Mouse (Mus musculus) hindbrain, postnatal 0 days (tissue): Measurements from ENCODE around the gene Dnah5. TPM values are rescaled to one million over a fixed set of nuclear protein-coding genes. Genes with fewer than 3 reads are reported as not detected.

Source experiments
- ATAC-seq: fragments of 200-750 bp; cut with Nextera tagmentation; 2 replicates; pipeline ENCODE4 v1.8.0; 2017; ENCODE audit warnings: mild to moderate bottlenecking, moderate TSS enrichment, moderate library complexity
- DNase-seq: peaks from one replicate; pipeline ENCODE4 v3.0.0-alpha.2; 2015; ENCODE audit warnings: low spot score
- H3K27ac ChIP-seq: fragments of 300-500 bp; sonication (generic); 2 replicates; pipeline ENCODE4 v1.5.1; 2014; ENCODE audit warnings: mild to moderate bottlenecking
- H3K27me3 ChIP-seq: fragments of 300-500 bp; sonication (generic); 2 replicates; pipeline ENCODE4 v1.6.1; 2014; ENCODE audit warnings: low read length, mixed read lengths; ENCODE audit not compliant: insufficient read depth
- H3K36me3 ChIP-seq: fragments of 300-500 bp; sonication (generic); 2 replicates; pipeline ENCODE4 v1.6.1; 2014; ENCODE audit warnings: low read length, mixed read lengths; ENCODE audit not compliant: insufficient read depth
- H3K4me1 ChIP-seq: fragments of 300-500 bp; sonication (generic); 2 replicates; pipeline ENCODE4 v1.6.1; 2014; ENCODE audit warnings: antibody characterized with exemption, low read length, mixed read lengths; ENCODE audit not compliant: insufficient read depth
- H3K4me2 ChIP-seq: fragments of 300-500 bp; sonication (generic); 2 replicates; pipeline ENCODE4 v1.6.1; 2014; ENCODE audit warnings: low read depth, mild to moderate bottlenecking, low read length, moderate library complexity, mixed read lengths
- H3K4me3 ChIP-seq: fragments of 300-500 bp; sonication (generic); 2 replicates; pipeline ENCODE4 v1.5.1; 2014; ENCODE audit warnings: low read length
- H3K9ac ChIP-seq: fragments of 300-500 bp; sonication (generic); replicated peaks from 2 replicates; pipeline ENCODE4 v1.6.1; 2014; ENCODE audit warnings: mild to moderate bottlenecking, low read length, moderate library complexity, mixed read lengths
- H3K9me3 ChIP-seq: fragments of 300-500 bp; sonication (generic); 2 replicates; pipeline ENCODE4 v1.6.1; 2016; ENCODE audit warnings: low read length, mixed read lengths
- CTCF ChIP-seq: IDR thresholded peaks from 2 replicates; pipeline ENCODE4 v1.5.1; 2016; ENCODE audit warnings: antibody characterized with exemption, control low read depth, low read depth
- WGBS: fragments of 180-500 bp; shearing (Covaris S2); extraction: QIAGEN DNeasy Blood & Tissue Kit; methylation state at CpG from one replicate; pipeline ENCODE4 v1.1.7; 2014; 5-methylcytosine and 5-hydroxymethylcytosine counted together
- polyA plus RNA-seq: library from polyadenylated mRNA; unstranded; fragments of >200 nt; fragmentation: Nextera tagmentation; extraction: Ambion mirVana; gene quantifications from 2 replicates; pipeline ENCODE4 v1.2.1, GENCODE M21; 2015
- total RNA-seq: library from RNA; depleted of rRNA; stranded (reverse); fragments of >200 nt; gene quantifications from 2 replicates; pipeline ENCODE4 v1.2.3, GENCODE M21; 2014; rRNA removed

Gene Dnah5
- total RNA-seq (0.58 and 0.68 TPM in 2 replicates), polyA plus RNA-seq (0.11 TPM in 2 replicates)

DNA sequence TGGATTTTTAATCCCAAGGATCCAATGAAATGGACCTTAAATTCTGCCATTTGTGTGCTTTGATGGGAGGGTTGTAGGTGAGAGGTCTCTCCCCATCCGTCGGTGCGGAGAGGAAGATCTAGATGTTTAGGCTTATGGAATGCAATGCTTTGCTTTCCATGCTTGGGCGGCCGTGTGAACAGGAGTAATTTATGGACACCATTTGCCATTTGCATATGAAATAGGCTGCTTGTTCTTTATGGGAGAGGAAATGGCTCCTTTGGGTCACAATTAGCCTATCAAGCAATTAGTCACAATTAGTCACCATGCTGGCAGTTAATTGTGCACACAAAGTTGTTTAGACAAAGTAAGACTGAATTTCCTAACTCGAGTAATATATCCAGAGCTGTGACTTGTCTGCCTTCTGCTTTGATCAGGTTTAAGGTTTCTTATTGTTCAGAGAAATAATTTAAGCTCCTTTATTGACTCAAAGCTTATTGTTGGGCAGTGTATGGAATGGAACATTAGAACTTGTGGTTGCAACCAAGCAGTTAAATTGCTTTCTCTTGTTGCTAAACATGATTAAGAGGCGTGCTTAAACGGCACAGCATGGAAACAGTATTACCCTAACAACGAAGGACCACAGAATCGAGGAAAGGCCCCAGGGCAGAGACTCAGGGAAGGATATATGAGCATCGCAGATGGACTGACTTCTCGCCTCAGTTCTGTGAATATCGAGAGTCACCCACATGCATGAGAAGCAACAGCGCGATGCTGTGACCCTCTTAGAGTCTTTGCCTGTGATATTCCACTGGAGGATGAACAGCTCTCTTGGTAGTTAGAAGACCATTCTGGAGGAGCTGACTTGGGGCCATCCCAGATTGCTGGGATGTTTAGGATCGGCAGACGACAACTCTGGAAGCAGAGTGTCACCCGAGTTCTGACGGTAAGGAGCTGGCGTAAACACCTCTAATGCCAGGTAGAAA lies at the start of gene Dnah5:
TSS of gene Dnah5 (plus strand) at position 642 of the 965 bp plus-strand sequence.
- Histone ChIP-seq H3K4me2 (no peak within 1 kb of the TSS), H3K36me3 (no peaks in the 10 kb centered on the region), H3K4me3 (no peak within 1 kb of the TSS), H3K27me3 (no peaks in the 10 kb centered on the region), H3K9me3 (no peaks in the 10 kb centered on the region), H3K9ac (no peak within 1 kb of the TSS), H3K4me1 (no peaks in the 10 kb centered on the region), H3K27ac (no peak within 1 kb of the TSS)
- WGBS: 49% methylated on average over 20 of the region's 20 CpGs
- ATAC-seq: no peak
- DNase-seq: peak; percentile 29
- TF ChIP-seq CTCF: no peak

GRCm38 (mm10) chr15:28154822-28155501 lies 48.6 kb upstream of the Dnah5 start:
- DNase-seq (peak; percentile 79), ATAC-seq (peak; percentile 88)
- H3K4me3 ChIP-seq: peak overlapping the region; percentile 28
- peak overlapping the region; percentile 2; the same call in 1 of the 2 replicates for H3K9ac ChIP-seq
- 5% methylated on average over 27 of the region's 27 CpGs for WGBS
- no peaks in the 10 kb centered on the region for H3K9me3 ChIP-seq
- H3K4me1 ChIP-seq: peaks cover 4% of the 10 kb centered on the region
- no peak overlapping the region for H3K27ac ChIP-seq
- peak; percentile 71 for TF ChIP-seq CTCF
- H3K27me3 ChIP-seq: no peaks in the 10 kb centered on the region
- H3K36me3 ChIP-seq: no peaks in the 10 kb centered on the region
- peak overlapping the region; percentile 59 for H3K4me2 ChIP-seq

- 3% methylated on average over 19 of the region's 19 CpGs for WGBS
- peak; percentile 65 for ATAC-seq
These were observed 44.6 kb upstream of the Dnah5 start for GRCm38 (mm10) chr15:28158771-28159489.

DNA sequence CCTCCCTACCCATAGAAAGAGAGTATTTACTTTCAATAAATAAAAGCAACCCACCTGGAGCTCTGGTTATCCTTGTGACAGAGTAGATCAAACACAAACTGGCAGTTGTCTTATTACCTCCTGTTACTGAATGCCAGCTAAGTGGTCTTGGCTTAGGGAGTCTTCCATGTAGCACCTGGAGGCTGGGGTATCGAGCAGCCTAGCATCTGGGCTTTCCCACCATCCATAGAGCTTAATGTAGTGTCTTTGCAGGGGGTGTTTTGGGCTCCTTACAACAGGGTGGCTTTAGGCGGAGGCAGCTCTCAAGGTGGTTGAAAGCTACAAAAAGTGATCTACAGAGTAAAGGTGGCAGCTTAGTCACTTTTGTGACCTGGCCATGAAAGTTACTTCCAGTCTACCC lies 41.3 kb upstream of the Dnah5 start:
- Histone ChIP-seq H3K9ac (no peak overlapping the region), H3K4me3 (no peak overlapping the region), H3K27ac (no peak overlapping the region), H3K27me3 (no peaks in the 10 kb centered on the region), H3K4me1 (peaks cover 4% of the 10 kb centered on the region), H3K36me3 (no peaks in the 10 kb centered on the region), H3K9me3 (no peaks in the 10 kb centered on the region), H3K4me2 (no peak overlapping the region)
- DNase-seq (no peak), ATAC-seq (no peak)
- WGBS: 94% methylated on average over 2 of the region's 2 CpGs
- no peak for TF ChIP-seq CTCF

More at GRCm38 (mm10) chr15:28158771-28159489, 44.6 kb upstream of the Dnah5 start:
- peak; percentile 53 for DNase-seq
- Histone ChIP-seq H3K4me1 (peaks cover 4% of the 10 kb centered on the region), H3K9me3 (no peaks in the 10 kb centered on the region), H3K27ac (no peak overlapping the region), H3K36me3 (no peaks in the 10 kb centered on the region), H3K27me3 (no peaks in the 10 kb centered on the region), H3K9ac (peak overlapping the region; percentile 40), H3K4me3 (peak overlapping the region; percentile 45), H3K4me2 (peak overlapping the region; percentile 84)
- no peak for TF ChIP-seq CTCF

GRCm38 (mm10) chr15:28165234-28165633 lies 38.3 kb upstream of the Dnah5 start:
- WGBS: 89% methylated on average over 7 of the region's 7 CpGs
- no peak overlapping the region for H3K27ac ChIP-seq
- H3K4me3 ChIP-seq: no peak overlapping the region
- H3K9me3 ChIP-seq: no peaks in the 10 kb centered on the region
- DNase-seq (no peak), ATAC-seq (no peak)
- H3K9ac ChIP-seq: no peak overlapping the region
- H3K4me1 ChIP-seq: no peaks in the 10 kb centered on the region
- no peak overlapping the region for H3K4me2 ChIP-seq
- no peak for TF ChIP-seq CTCF
- no peaks in the 10 kb centered on the region for H3K27me3 ChIP-seq
- no peaks in the 10 kb centered on the region for H3K36me3 ChIP-seq

GRCm38 (mm10) chr15:28166090-28166489 lies 37.5 kb upstream of the Dnah5 start:
- TF ChIP-seq CTCF: no peak
- H3K4me2 ChIP-seq: no peak overlapping the region
- no peaks in the 10 kb centered on the region for H3K36me3 ChIP-seq
- H3K27me3 ChIP-seq: no peaks in the 10 kb centered on the region
- no peaks in the 10 kb centered on the region for H3K9me3 ChIP-seq
- no peak overlapping the region for H3K4me3 ChIP-seq
- 85% methylated on average over 6 of the region's 6 CpGs for WGBS
- H3K9ac ChIP-seq: no peak overlapping the region
- no peak for DNase-seq
- no peak overlapping the region for H3K27ac ChIP-seq
- H3K4me1 ChIP-seq: no peaks in the 10 kb centered on the region
- no peak for ATAC-seq
